Mouse (Mus musculus) macrophage (primary cell): ENCODE measurements around the gene Klhdc7a. TPM values are rescaled to one million over a fixed set of nuclear protein-coding genes. Genes with fewer than 3 reads are reported as not detected.

Experiments used
- H3K27ac ChIP-seq: fragments of 350-480 bp; formaldehyde crosslinking; 2 replicates; pipeline ENCODE4 v1.9.0; 2021
- H3K36me3 ChIP-seq: fragments of 350-480 bp; formaldehyde crosslinking; 2 replicates; pipeline ENCODE4 v1.9.0; 2021; ENCODE audit errors: inconsistent target
- H3K4me3 ChIP-seq: fragments of 350-480 bp; formaldehyde crosslinking; 2 replicates; pipeline ENCODE4 v1.9.0; 2021; ENCODE audit errors: inconsistent target
- H3K79me2 ChIP-seq: fragments of 350-480 bp; formaldehyde crosslinking; 2 replicates; pipeline ENCODE4 v1.9.0; 2021; ENCODE audit errors: inconsistent target
- WGBS: methylation state at CpG from one replicate; pipeline ENCODE4 v1.1.7; 2026; ENCODE audit warnings: inconsistent platforms; ENCODE audit not compliant: missing documents; 5-methylcytosine and 5-hydroxymethylcytosine counted together
- polyA plus RNA-seq: library from polyadenylated mRNA; stranded (reverse); fragments of 250-400 nt; gene quantifications from 3 replicates; pipeline ENCODE4 v1.2.4, GENCODE M21; 2018; ENCODE audit warnings: inconsistent platforms
- total RNA-seq, 78 experiments: library from RNA; depleted of rRNA; stranded (reverse); fragments of 250-400 nt; gene quantifications; 1 replicate in 9 of 78; 2 replicates in 24 of 78; 3 replicates in 43 of 78; 4 replicates in 2 of 78; pipeline ENCODE4 v1.2.4; 2018; ENCODE audit warnings: inconsistent platforms in 56 of 78

The Klhdc7a gene
- under 1 TPM in 1 of 26 experiments, not detected in 25; 0.06 TPM for total RNA-seq (2018; cell fraction: chromatin; rRNA removed)
- total RNA-seq (2018; cell fraction: cytosol; rRNA removed): not detected
- not detected for total RNA-seq (2018; cell fraction: nucleus; rRNA removed)
- not detected in 3 replicates for polyA plus RNA-seq

DNA sequence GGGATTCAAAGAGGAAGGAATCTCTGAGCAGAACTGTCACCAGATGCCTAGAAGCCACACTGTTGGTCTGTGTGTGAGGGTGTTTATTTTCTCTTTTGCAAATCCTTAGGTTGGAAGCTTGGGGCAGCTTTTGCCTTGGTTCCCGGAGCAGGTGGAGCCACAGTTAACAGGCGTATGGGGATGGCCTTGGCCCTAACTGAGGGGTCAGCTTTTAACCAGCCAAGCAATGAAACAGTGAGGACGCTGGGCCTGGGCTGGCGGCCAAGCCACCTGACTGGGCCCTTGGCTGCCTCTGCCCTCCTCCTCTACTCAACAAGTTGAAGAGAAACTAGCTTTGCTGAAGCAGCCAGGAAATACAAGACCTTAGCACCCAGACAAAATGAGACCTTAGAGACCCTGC is at the start of gene Klhdc7a:
Gene Klhdc7a (minus strand): TSS at position 105 of the 400 bp plus-strand sequence.
- WGBS: 64% methylated on average over 4 of the region's 4 CpGs
- Histone ChIP-seq H3K4me3 (no peak within 1 kb of the TSS), H3K27ac (no peak within 1 kb of the TSS), H3K36me3 (no peaks in the 10 kb centered on the region), H3K79me2 (no peaks in the 10 kb centered on the region)

DNA sequence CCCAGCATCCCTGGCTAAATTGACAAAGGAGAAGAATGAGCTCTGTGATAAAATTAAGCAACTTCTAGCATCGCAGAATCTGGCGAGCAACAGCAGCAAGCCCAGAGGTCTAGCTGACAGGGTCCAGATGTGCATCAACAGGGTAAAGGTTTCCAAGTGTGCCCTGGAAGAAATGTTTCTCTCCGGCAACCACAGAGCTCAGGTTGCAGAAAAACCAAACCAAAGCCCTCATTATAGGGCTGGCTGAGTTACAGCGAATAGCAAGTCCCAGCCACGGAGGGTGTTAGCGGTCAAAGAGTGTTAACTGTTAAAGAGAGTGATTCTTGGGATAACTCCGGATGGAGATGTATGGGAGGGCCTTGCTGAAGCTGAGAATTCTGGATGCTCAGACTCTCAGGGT is 48.1 kb upstream of the Klhdc7a start:
- Histone ChIP-seq H3K36me3 (no peaks in the 10 kb centered on the region), H3K79me2 (no peaks in the 10 kb centered on the region), H3K4me3 (no peak overlapping the region), H3K27ac (no peak overlapping the region)
- WGBS: 62% methylated on average over 7 of the region's 7 CpGs

DNA sequence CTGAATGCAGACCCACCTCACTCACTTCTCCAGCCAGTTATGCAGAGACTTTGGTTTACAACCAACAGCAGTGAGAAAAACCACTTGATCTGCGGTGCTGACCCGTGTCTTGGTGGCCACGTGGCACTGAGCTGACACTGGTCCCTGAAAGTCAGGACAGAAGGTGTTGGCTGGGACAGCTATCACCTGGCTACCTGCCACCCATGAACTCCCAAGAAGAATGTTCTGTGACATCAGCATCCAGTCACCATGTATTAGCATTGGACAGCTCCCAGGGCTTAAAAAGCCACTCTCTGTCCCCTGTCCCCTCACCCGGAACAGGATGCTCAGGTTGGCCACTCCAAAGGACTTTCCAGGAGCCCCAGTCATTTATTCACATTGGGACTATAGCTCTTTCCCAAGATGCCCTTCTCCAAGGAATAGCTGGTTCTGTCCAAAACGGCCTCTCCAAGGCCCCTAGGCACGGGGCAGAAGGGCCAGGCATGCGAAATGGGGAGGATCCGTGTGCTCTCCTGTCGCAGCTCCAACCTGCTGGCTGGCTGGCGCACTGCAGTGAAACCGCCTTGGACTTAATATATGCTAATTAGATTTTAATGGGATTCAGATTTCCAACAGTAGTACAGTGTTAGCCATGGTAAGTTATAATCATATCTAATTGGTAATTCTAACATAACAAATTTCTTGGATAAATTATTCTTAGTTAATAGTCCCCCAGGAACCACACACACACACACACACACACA is 43.1 kb upstream of the Klhdc7a start:
- Histone ChIP-seq H3K36me3 (no peaks in the 10 kb centered on the region), H3K4me3 (no peak overlapping the region), H3K27ac (no peak overlapping the region), H3K79me2 (no peaks in the 10 kb centered on the region)
- 74% methylated on average over 11 of the region's 11 CpGs for WGBS

DNA sequence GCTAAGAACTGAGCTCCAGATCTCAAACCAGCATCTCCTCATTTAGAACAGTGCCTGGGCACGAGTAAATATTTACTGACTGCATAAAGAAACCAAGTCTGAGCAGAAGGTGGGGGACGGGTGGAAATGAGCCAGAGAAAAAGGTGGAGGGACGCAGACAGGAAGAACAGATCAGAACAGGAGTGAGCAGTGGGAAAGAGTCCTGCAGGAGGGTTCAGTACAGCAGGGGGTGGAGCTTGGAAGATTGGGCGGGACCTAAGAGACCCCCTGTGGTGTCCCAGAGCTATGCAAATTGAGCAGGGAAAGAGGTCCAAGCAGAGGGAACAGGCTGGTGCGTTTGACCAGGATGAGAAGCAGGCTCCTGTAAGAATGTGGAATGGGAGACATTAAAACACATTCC is 37.1 kb upstream of the Klhdc7a start:
- H3K4me3 ChIP-seq: no peak overlapping the region
- WGBS: 9% methylated on average over 5 of the region's 5 CpGs
- no peaks in the 10 kb centered on the region for H3K79me2 ChIP-seq
- H3K27ac ChIP-seq: no peak overlapping the region
- no peaks in the 10 kb centered on the region for H3K36me3 ChIP-seq

DNA sequence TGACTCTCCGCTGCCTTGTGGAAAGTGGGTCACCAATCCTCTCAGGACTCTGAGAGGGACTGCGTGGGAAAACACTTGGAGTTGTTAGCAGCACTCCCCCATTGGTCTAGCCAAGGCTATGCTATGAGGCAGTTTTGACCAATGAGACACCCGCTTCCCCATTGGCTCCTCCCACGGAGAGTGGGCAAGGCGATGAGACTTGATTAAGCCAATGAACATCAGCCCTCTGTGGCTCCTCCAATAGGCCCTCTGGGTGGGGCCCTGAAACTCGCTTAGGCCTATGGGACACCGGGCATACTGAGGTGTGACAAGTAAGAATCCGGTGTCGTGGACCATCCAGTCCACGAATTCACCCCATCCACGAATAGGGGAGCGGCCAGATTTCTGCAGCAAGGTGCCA is 36.3 kb upstream of the Klhdc7a start:
- 8% methylated on average over 12 of the region's 12 CpGs for WGBS
- Histone ChIP-seq H3K27ac (no peak overlapping the region), H3K79me2 (no peaks in the 10 kb centered on the region), H3K4me3 (no peak overlapping the region), H3K36me3 (no peaks in the 10 kb centered on the region)

DNA sequence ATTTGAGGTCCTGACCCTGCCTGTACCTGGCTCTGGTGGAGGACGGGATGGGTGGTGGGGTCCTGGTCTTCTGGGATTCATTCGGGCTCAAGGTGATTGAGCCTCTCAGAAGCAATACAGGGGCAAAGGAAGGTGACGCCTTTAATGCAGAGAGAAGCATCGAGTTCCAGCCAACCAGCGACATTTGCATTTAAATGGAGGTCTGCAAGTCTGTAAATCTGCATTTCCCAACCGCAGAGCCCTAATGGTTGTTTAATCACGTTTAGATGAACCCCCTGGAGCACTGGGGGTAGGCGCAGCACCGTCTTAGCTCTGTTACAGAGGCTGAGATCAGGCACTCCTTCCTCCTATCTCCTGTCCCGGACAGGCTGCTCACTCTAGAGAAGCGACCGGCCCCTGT is 34.2 kb upstream of the Klhdc7a start:
- Histone ChIP-seq H3K79me2 (no peaks in the 10 kb centered on the region), H3K36me3 (no peaks in the 10 kb centered on the region), H3K4me3 (no peak overlapping the region), H3K27ac (no peak overlapping the region)
- WGBS: 16% methylated on average over 11 of the region's 12 CpGs

DNA sequence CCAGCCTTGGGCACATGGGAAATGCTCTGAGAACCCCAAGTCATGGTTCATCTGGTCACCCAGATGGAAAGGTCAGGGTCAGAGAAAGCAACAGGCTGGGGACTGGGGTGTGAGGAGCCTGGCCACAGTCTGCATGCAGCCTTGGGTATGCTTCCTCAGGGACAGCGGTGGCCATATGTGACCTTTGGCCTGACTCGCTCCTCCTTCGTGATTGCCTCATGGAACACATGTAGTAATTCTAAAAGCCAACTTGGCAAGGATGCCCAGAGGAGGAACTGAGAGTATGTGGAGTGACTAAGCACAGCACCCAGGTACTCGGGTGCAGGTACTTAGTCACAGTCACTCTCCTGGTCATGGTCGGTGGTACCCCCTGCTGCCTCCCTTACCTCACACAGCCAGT is 33.1 kb upstream of the Klhdc7a start:
- 94% methylated on average over 5 of the region's 5 CpGs for WGBS
- no peaks in the 10 kb centered on the region for H3K36me3 ChIP-seq
- no peak overlapping the region for H3K27ac ChIP-seq
- no peaks in the 10 kb centered on the region for H3K79me2 ChIP-seq
- no peak overlapping the region for H3K4me3 ChIP-seq

DNA sequence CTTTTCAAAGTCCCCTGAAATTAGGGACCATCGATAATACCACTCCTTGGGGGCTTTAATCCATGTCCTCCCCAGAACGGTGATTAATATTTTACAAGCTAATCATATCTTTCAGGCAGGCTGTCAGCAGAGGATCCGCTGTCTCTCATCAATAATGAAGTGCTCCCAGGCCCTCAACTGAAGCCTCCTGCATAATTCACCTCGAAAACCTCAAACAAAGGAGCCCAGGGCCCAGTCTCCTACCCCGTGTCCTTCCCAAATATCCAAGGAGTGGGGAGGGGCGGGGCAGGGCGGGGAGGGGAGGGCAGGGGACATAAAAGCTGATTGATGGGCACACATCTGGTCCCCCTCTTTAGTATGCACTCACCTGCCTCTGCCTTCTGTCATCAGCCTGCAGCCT is 31.2 kb upstream of the Klhdc7a start:
- Histone ChIP-seq H3K36me3 (no peaks in the 10 kb centered on the region), H3K79me2 (no peaks in the 10 kb centered on the region), H3K4me3 (no peak overlapping the region), H3K27ac (no peak overlapping the region)
- WGBS: 77% methylated on average over 6 of the region's 7 CpGs

DNA sequence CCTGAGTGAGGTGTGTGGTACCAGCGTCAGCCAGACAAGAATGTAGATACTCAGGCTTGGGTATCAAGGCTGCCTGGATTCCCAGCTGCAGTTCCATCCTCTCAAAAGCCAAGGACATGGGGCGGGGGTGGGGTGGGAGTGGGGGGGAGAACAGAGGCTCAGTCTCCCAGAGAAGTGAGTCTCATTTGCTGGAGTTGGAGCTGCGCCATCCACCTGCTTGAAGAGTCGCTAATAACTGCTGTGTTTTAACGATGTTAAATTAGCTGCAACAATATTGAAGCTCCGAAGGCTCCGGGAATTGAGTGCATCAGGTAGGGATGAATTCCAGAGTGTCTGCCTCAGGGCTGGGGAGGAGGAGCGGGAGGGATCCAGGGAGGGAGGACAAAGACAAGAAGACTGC is 27.8 kb upstream of the Klhdc7a start:
- H3K4me3 ChIP-seq: no peak overlapping the region
- H3K36me3 ChIP-seq: no peaks in the 10 kb centered on the region
- 86% methylated on average over 8 of the region's 8 CpGs for WGBS
- no peaks in the 10 kb centered on the region for H3K79me2 ChIP-seq
- H3K27ac ChIP-seq: no peak overlapping the region

DNA sequence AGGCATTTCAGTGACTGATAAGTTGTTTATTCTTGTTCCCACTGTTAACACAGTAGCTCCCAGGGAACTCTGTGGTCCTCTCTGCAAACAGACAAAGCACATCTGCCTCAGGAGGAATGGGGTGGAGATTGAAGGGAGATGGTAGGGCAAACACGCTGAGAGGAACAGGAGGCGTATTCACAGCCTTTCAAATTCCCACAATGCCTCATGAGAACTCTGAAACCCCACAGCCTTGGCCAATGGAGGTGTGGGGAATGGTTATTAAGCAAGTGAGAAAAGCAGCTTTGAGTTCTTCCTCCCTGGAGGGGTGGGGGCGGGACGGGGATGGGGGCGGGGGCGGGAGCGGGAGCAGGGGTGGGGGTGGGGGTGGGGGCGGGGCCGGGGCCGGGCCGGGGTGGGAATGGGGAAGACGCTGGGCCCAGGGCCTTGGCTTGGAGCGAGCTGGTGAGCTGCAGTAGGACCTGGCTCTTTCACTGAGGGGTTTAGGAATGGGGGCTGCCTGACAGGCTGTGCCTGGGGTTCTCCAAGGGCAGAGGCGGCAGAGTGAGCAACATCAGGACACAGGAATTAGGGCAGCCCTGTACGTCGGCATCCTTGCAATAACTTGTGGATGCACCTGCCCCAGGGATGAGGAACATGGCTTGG is 25.4 kb upstream of the Klhdc7a start:
- WGBS: 25% methylated on average over 13 of the region's 16 CpGs
- H3K4me3 ChIP-seq: no peak overlapping the region
- no peaks in the 10 kb centered on the region for H3K36me3 ChIP-seq
- H3K79me2 ChIP-seq: no peaks in the 10 kb centered on the region
- H3K27ac ChIP-seq: no peak overlapping the region

DNA sequence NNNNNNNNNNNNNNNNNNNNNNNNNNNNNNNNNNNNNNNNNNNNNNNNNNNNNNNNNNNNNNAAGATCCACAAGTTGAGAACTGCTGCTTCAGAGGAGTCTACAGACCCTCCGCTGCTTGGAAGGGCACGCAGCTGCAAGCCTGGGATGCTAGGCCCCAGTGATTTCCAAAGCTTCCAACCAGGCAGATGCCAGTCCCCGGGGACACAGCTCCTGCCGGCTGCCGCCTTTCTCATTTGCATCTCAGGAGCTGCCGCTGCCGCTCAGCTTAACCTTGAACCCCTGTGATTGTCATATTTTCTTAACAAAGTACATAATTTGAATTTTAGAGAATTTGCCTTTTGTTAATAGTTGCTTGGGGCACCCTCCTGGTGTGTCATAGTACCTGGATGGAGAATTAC is 19.1 kb upstream of the Klhdc7a start:
- Histone ChIP-seq H3K27ac (no peak overlapping the region), H3K79me2 (no peaks in the 10 kb centered on the region), H3K4me3 (no peak overlapping the region), H3K36me3 (no peaks in the 10 kb centered on the region)
- 55% methylated on average over 7 of the region's 7 CpGs for WGBS

DNA sequence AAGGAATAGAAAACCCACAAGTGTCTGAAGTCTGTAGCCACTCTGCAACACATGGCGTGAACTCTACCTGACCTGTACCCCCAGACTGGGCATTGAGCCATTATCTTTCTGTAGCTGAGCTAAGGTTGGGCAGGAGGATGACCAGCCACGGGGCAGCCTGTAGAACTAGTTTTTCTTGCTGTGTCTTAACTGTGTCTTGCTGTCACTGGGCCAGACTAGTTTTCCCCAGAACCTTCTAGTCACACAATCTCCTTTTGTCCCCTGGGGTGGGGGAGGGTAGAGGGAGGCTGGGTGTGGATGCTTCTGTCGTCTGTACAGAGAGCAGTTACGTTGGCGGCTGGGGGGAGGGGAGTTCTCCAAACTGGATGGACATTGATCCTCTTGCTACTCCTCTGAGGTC is 10.9 kb upstream of the Klhdc7a start:
- 54% methylated on average over 5 of the region's 5 CpGs for WGBS
- H3K4me3 ChIP-seq: no peak overlapping the region
- H3K79me2 ChIP-seq: no peaks in the 10 kb centered on the region
- no peaks in the 10 kb centered on the region for H3K36me3 ChIP-seq
- no peak overlapping the region for H3K27ac ChIP-seq

DNA sequence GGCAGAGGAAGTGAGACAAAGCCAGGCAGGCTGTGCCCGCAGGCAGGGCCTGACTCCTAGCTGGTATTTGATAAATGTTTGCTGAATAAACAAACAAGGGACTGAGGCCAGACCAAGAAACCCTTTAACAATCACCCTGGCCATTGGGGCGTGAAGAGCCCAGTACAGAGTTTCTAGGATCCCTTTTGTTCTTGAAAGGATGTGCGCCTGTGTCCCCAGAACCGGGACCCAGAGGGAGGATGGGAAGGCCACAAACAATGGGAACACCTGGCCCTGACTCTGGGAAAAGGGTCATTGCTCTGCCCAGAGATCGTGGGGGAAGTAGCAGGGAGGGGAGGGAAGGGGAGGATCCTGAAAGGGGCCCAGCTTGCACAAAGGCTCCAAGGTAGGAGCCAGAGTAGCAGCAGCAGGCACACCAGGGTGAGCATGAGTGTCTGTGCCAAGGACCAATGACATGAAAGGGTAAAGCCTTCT is 9.5 kb upstream of the Klhdc7a start:
- Histone ChIP-seq H3K36me3 (no peaks in the 10 kb centered on the region), H3K27ac (no peak overlapping the region), H3K79me2 (no peaks in the 10 kb centered on the region), H3K4me3 (no peak overlapping the region)
- WGBS: 30% methylated on average over 5 of the region's 5 CpGs

DNA sequence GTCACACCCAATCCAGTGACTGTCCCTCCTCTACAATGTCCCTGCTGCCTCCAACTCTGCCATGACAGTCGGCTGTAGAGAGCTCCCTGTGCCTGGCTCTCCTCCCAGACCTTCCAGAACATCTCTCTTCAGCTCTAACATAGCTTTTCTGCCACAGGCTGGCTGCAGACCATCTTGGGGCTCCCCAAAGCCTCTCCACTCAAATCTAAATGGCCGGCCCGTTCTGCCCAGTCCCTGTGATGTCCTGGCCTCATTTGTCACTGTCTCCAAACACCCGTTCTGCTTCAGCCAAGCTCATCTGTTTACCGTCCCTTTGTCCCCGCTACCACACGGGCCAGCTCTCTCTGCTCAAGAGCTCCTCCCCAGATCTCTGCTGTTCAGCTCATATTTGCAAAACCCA is 6.7 kb upstream of the Klhdc7a start:
- no peak overlapping the region for H3K27ac ChIP-seq
- no peaks in the 10 kb centered on the region for H3K79me2 ChIP-seq

DNA sequence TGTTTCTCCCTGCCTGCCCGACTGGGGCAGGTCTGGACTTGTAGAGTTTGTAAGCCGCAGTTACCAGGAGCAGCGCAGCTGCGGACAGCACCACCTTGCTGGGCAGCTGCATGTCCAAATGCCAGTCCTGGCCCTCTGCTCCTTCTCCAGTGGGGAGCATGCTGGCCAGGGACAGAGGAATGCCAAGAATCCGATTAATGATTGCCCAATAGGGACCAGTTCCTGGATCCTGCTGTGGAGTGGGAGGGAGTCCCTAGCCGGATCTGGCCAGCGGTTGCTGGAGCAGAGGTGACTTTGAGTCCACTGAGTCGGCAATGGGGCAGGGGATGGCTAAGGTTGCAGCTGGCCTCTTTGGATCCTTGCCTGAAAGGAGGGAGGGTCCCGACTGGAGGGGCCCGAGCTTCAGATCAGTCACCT is 343 bp downstream of the Klhdc7a start:
- Histone ChIP-seq H3K4me3 (no peak overlapping the region), H3K27ac (no peak overlapping the region)

More for the DNA sequence above, 6.7 kb upstream of the Klhdc7a start:
- WGBS: 53% methylated on average over 7 of the region's 7 CpGs
- Histone ChIP-seq H3K4me3 (no peak overlapping the region), H3K36me3 (no peaks in the 10 kb centered on the region)

More for the DNA sequence above, 343 bp downstream of the Klhdc7a start:
- Histone ChIP-seq H3K79me2 (no peaks in the 10 kb centered on the region), H3K36me3 (no peaks in the 10 kb centered on the region)
- 40% methylated on average over 10 of the region's 10 CpGs for WGBS
